9 mouse cellular contexts compared by ENCODE assay signal in the genomic region with DNA sequence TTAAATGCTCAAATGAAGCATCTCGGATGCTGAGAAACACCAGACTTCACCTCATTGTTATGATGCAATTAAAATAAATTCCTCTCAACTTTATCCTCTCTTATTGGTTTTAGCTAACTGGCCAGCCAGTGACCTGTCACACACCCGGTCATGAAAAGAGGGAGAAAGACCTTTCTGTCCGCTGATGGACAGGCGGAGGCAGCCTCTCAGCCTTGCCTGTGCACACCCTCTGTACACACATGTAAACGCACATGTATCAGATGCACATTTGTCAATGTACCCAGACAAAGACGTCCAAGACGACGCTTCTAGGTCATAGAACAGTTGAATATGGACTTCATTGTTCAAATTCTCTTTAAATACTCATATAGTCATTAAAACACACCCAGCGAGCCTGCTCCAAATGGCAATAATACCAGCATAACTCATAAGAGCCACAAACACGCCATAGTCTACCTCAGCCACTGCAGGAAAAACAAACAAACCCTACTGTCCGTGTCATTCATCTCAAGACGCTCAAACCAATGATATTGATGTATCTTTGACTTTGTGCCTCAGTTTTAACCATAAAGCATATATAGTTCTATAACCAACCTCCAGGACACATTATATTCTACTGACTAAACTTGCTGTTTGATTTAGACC. TPM values are rescaled to one million over a fixed set of nuclear protein-coding genes. Genes with fewer than 3 reads are reported as not detected.
DNase-seq lines count a peak whose midpoint lies in the region; ATAC-seq and TF ChIP-seq lines count a peak whose summit lies in the region.
"Had no signal": no experiment of that assay in that cellular context is flagged by ENCODE, and none has a peak within 500 bp of the region (broad histone marks: within the 10 kb centered on the region; RNA-seq: fewer than 3 reads in every experiment).

No protein-coding gene starts in this region.

- peak overlapping the region; percentile 28 for H3K4me3 ChIP-seq in liver, adult 2 months (ENCODE audit: insufficient read depth, low read depth, low read length)
- H3K4me3 ChIP-seq in forebrain, embryonic 15.5 days: peak overlapping the region; percentile 55
- peak overlapping the region; percentile 96 for H3K4me3 ChIP-seq in neural tube, embryonic 11.5 days (ENCODE audit: low read depth, low read length)

- 40% methylated on average over 12 of the region's 12 CpGs for WGBS in liver, adult 2 months
- 6% methylated on average over 12 of the region's 12 CpGs for WGBS in forebrain, embryonic 15.5 days
- 1% methylated on average over 12 of the region's 12 CpGs for WGBS in neural tube, embryonic 11.5 days

- H3K4me1 ChIP-seq in liver, adult 2 months (ENCODE audit: control insufficient read depth, insufficient read depth, low read length): peaks cover 7% of the 10 kb centered on the region; the same call in 1 of the 2 replicates
- peaks cover 30% of the 10 kb centered on the region for H3K4me1 ChIP-seq in forebrain, embryonic 15.5 days
- peaks cover 10% of the 10 kb centered on the region; the same call in 1 of the 2 replicates for H3K4me1 ChIP-seq in neural tube, embryonic 11.5 days (ENCODE audit: control insufficient read depth, insufficient read depth, low read length)

- H3K27me3 ChIP-seq in liver, adult 2 months (ENCODE audit: control insufficient read depth, insufficient read depth, low read length): no peaks in the 10 kb centered on the region
- H3K27me3 ChIP-seq in forebrain, embryonic 15.5 days: peaks cover 43% of the 10 kb centered on the region
- H3K27me3 ChIP-seq in neural tube, embryonic 11.5 days (ENCODE audit: control insufficient read depth, insufficient read depth, low read length): peaks cover 2% of the 10 kb centered on the region; the same call in 1 of the 2 replicates

- ATAC-seq in forebrain, embryonic 15.5 days (replicated peaks): no peak
- ATAC-seq in neural tube, embryonic 11.5 days (ENCODE audit: insufficient read depth, low FRiP score, low TSS enrichment): no peak
- ATAC-seq in erythroid progenitor cell, adult 5-6 weeks (replicated peaks; ENCODE audit: low FRiP score, poor library complexity, severe bottlenecking): no peak

- TF ChIP-seq CTCF in liver, adult 2 months (IDR thresholded peaks at IDR 0.05; ENCODE audit: low read depth, low read length): no peak

- peak overlapping the region; percentile 18; the same call in 1 of the 2 replicates for H3K9ac ChIP-seq in liver, adult 2 months (ENCODE audit: low read depth, low read length)
- peak overlapping the region; percentile 51; the same call in 1 of the 2 replicates for H3K9ac ChIP-seq in forebrain, embryonic 15.5 days (replicated peaks)
- H3K9ac ChIP-seq in neural tube, embryonic 11.5 days (ENCODE audit: low read length): peak overlapping the region; percentile 77

- peak overlapping the region; percentile 82 for H3K4me2 ChIP-seq in forebrain, embryonic 15.5 days (replicated peaks)
- H3K4me2 ChIP-seq in neural tube, embryonic 11.5 days (ENCODE audit: low read depth): peak overlapping the region; percentile 59

- H3K27ac ChIP-seq in liver, adult 2 months (replicated peaks; ENCODE audit: insufficient read depth, low read depth, low read length): peak overlapping the region; percentile 28; the same call in 1 of the 2 replicates
- peak overlapping the region; percentile 94 for H3K27ac ChIP-seq in forebrain, embryonic 15.5 days (replicated peaks)
- H3K27ac ChIP-seq in neural tube, embryonic 11.5 days (ENCODE audit: low read depth, low read length): peak overlapping the region; percentile 99

- H3K79me2 ChIP-seq in liver, adult 2 months (ENCODE audit: control insufficient read depth, insufficient read depth, low read length): peaks cover 15% of the 10 kb centered on the region

- no peak for DNase-seq in liver, adult 2 months (ENCODE audit: extremely low read depth, low read depth, low spot score)
- DNase-seq in liver: no peak
- DNase-seq in kidney, postnatal 10 days: peak; percentile 55
- peak; percentile 44 for DNase-seq in neural tube, embryonic 11.5 days (ENCODE audit: low spot score)
- no peak for DNase-seq in c-Kit-positive CD71-positive TER-119-positive erythroid progenitor cells, embryonic 14.5 days (ENCODE audit: low spot score)
- DNase-seq in spleen, adult 12 weeks (ENCODE audit: low spot score): no peak

- TF ChIP-seq POLR2A in liver, adult 2 months (IDR thresholded peaks at IDR 0.05; ENCODE audit: extremely low read depth, insufficient read depth, low read length): no peak

- no peaks in the 10 kb centered on the region for H3K9me3 ChIP-seq in forebrain, embryonic 15.5 days
- H3K9me3 ChIP-seq in neural tube, embryonic 11.5 days (ENCODE audit: control insufficient read depth, low read length): no peaks in the 10 kb centered on the region

- H3K36me3 ChIP-seq in liver, adult 2 months (ENCODE audit: control insufficient read depth, insufficient read depth, low read length): peaks cover under 1% of the 10 kb centered on the region; the same call in 1 of the 2 replicates
- H3K36me3 ChIP-seq in forebrain, embryonic 15.5 days: no peaks in the 10 kb centered on the region
- peaks cover 3% of the 10 kb centered on the region; the same call in 1 of the 2 replicates for H3K36me3 ChIP-seq in neural tube, embryonic 11.5 days (ENCODE audit: control insufficient read depth, insufficient read depth, low read length)

RNA-seq across cellular contexts. Expression of a gene that starts 3.9 kb away (rescaled TPM):
- 14.5 and 16.1 TPM in 2 replicates for total RNA-seq in liver, adult 2 months (2014; rRNA removed)
- 64.2 and 84.0 TPM in 2 replicates for polyA plus RNA-seq in liver, adult 2 months (2012; rRNA removed)
- polyA plus RNA-seq in forebrain, embryonic 15.5 days (2015; fragmentation: Nextera tagmentation; extraction: Ambion mirVana): 76.2 and 95.0 TPM in 2 replicates
- polyA plus RNA-seq in neural tube, embryonic 11.5 days (2014; fragmentation: Nextera tagmentation; extraction: Ambion mirVana): 88.5 and 95.9 TPM in 2 replicates
- total RNA-seq in erythroid progenitor cell, adult 5-6 weeks (2015; ENCODE audit: low replicate concordance): not detected in 2 replicates
- total RNA-seq in erythroid progenitor cell, adult 5-6 weeks (2017; ENCODE audit: low replicate concordance): not detected in 2 replicates
- total RNA-seq: MEL had no signal

Comparison
In these comparisons a context has a peak if more than half of its experiments do, and no peak if none do; other contexts are left out.
1. DNase-seq: peak in kidney, postnatal 10 days (single experiment) and neural tube, embryonic 11.5 days (single experiment); none in liver, adult 2 months (single experiment), liver (single experiment), c-Kit-positive CD71-positive TER-119-positive erythroid progenitor cells, embryonic 14.5 days (single experiment) and spleen, adult 12 weeks (single experiment).
2. H3K27ac ChIP-seq: peak in every context shown above with its lines; median percentile 99 in neural tube, embryonic 11.5 days; 94 in forebrain, embryonic 15.5 days; 28 in liver, adult 2 months.
3. H3K4me3 ChIP-seq: peak in every context shown above with its lines; median percentile 96 in neural tube, embryonic 11.5 days; 55 in forebrain, embryonic 15.5 days; 28 in liver, adult 2 months.
4. H3K9ac ChIP-seq: peak in every context shown above with its lines; median percentile 77 in neural tube, embryonic 11.5 days; 51 in forebrain, embryonic 15.5 days; 18 in liver, adult 2 months.